Comparison of ENCODE assay signal across 13 mouse cellular contexts in genomic region chr3:79808530-79809179, GRCm38 (mm10). TPM values are rescaled to one million over a fixed set of nuclear protein-coding genes. Genes with fewer than 3 reads are reported as not detected.
DNase-seq lines count a peak whose midpoint lies in the region; ATAC-seq and TF ChIP-seq lines count a peak whose summit lies in the region.
"Had no signal": no experiment of that assay in that cellular context is flagged by ENCODE, and none has a peak within 500 bp of the region (broad histone marks: within the 10 kb centered on the region; RNA-seq: fewer than 3 reads in every experiment).

No protein-coding gene starts in this region.

- H3K4me3 ChIP-seq in bone marrow macrophage, adult 2 months (ENCODE audit: insufficient read depth, low read length) = peak overlapping the region; percentile 29
- H3K4me3 ChIP-seq in hindbrain, embryonic 15.5 days = no peak overlapping the region
- H3K4me3 ChIP-seq in heart, embryonic 11.5 days (ENCODE audit: low read depth, low read length) = no peak overlapping the region
- H3K4me3 ChIP-seq: embryonic facial prominence, embryonic 12.5 days; gastrocnemius, adult 2 months; lung, embryonic 15.5 days had no signal

- no peaks in the 10 kb centered on the region for H3K9me3 ChIP-seq in hindbrain, embryonic 15.5 days
- H3K9me3 ChIP-seq in heart, embryonic 11.5 days (replicated peaks; ENCODE audit: control insufficient read depth, low read length) = no peaks in the 10 kb centered on the region
- H3K9me3 ChIP-seq: embryonic facial prominence, embryonic 12.5 days; G1E; lung, embryonic 15.5 days had no signal

- intact Hi-C loops in heart, postnatal 36 days (cut with DNase I) = loop anchor here (1.0 to 10.0 kb wide), 4 partner anchors 64 to 852 kb away; no protein-coding TSS in a partner anchor

- no peak for TF ChIP-seq POLR2A in bone marrow macrophage, adult 2 months (IDR thresholded peaks at IDR 0.05; ENCODE audit: borderline replicate concordance, low read depth, low read length)

- H3K9ac ChIP-seq in hindbrain, embryonic 15.5 days = no peak overlapping the region
- no peak overlapping the region for H3K9ac ChIP-seq in heart, embryonic 11.5 days (ENCODE audit: low read depth, low read length)
- H3K9ac ChIP-seq: embryonic facial prominence, embryonic 12.5 days; lung, embryonic 15.5 days had no signal

- 0 out of 2 replicates have a peak, but pooled peaks cover 3% of the 10 kb centered on the region for H3K27me3 ChIP-seq in hindbrain, embryonic 15.5 days
- no peaks in the 10 kb centered on the region for H3K27me3 ChIP-seq in heart, embryonic 11.5 days (ENCODE audit: control insufficient read depth, insufficient read depth, low read length)
- H3K27me3 ChIP-seq: embryonic facial prominence, embryonic 12.5 days; lung, embryonic 15.5 days had no signal

- TF ChIP-seq CTCF in bone marrow macrophage, adult 2 months (IDR thresholded peaks at IDR 0.05; ENCODE audit: low read depth, low read length) = no peak

- 72% methylated on average over 9 of the region's 9 CpGs for WGBS in hindbrain, embryonic 15.5 days
- 67% methylated on average over 9 of the region's 9 CpGs for WGBS in heart, embryonic 11.5 days (ENCODE audit: insufficient replicate concordance)

- ATAC-seq in hindbrain, embryonic 15.5 days (ENCODE audit: low FRiP score, low read depth) = peak; percentile 63
- no peak for ATAC-seq in CD4-positive, CD25-positive, alpha-beta regulatory T cell, adult 4 months
- ATAC-seq in heart, embryonic 11.5 days (replicated peaks; ENCODE audit: insufficient number of reproducible peaks, low FRiP score, low TSS enrichment) = no peak

- peak; percentile 12 for DNase-seq in testis, postnatal 14 days (ENCODE audit: low spot score)
- no peak for DNase-seq in testis, postnatal 10 days (ENCODE audit: low spot score)
- DNase-seq in heart, postnatal 36 days = no peak
- DNase-seq: cerebellum, adult 9-11 months had no signal

- H3K4me1 ChIP-seq in bone marrow macrophage, adult 2 months (ENCODE audit: control insufficient read depth, insufficient read depth, low read length) = peaks cover 10% of the 10 kb centered on the region
- no peaks in the 10 kb centered on the region for H3K4me1 ChIP-seq in hindbrain, embryonic 15.5 days (replicated peaks)
- no peaks in the 10 kb centered on the region for H3K4me1 ChIP-seq in heart, embryonic 11.5 days (ENCODE audit: control insufficient read depth, insufficient read depth, low read length)
- H3K4me1 ChIP-seq: embryonic facial prominence, embryonic 12.5 days; lung, embryonic 15.5 days had no signal

- H3K36me3 ChIP-seq in hindbrain, embryonic 15.5 days = no peaks in the 10 kb centered on the region
- H3K36me3 ChIP-seq in heart, embryonic 11.5 days (ENCODE audit: control insufficient read depth, insufficient read depth, low read length) = no peaks in the 10 kb centered on the region
- H3K36me3 ChIP-seq: embryonic facial prominence, embryonic 12.5 days; lung, embryonic 15.5 days had no signal

- no peak overlapping the region for H3K27ac ChIP-seq in bone marrow macrophage, adult 2 months (ENCODE audit: insufficient read depth, low read depth, low read length)
- no peak overlapping the region for H3K27ac ChIP-seq in hindbrain, embryonic 15.5 days (replicated peaks)
- H3K27ac ChIP-seq in heart, embryonic 11.5 days (ENCODE audit: low read depth, low read length) = no peak overlapping the region
- H3K27ac ChIP-seq: embryonic facial prominence, embryonic 12.5 days; gastrocnemius, adult 2 months; lung, embryonic 15.5 days had no signal

- H3K4me2 ChIP-seq in hindbrain, embryonic 15.5 days = no peak overlapping the region
- no peak overlapping the region for H3K4me2 ChIP-seq in heart, embryonic 11.5 days
- H3K4me2 ChIP-seq: embryonic facial prominence, embryonic 12.5 days; lung, embryonic 15.5 days had no signal

RNA-seq across cellular contexts. Expression of gene Tmem144, which starts 43.9 kb away (rescaled TPM):
- 7.0 and 7.3 TPM in 2 replicates for polyA plus RNA-seq in bone marrow macrophage, adult 2 months (2012; ENCODE audit: insufficient read depth, insufficient read length, missing spikeins)
- 1.2 and 1.5 TPM in 2 replicates for polyA plus RNA-seq in hindbrain, embryonic 15.5 days (2015; fragmentation: Nextera tagmentation; extraction: Ambion mirVana)
- total RNA-seq in heart, postnatal 36 days (2021) = 10 to 100 TPM; 12.2 to 13.4 TPM
- not detected for polyA plus RNA-seq in CD4-positive, CD25-positive, alpha-beta regulatory T cell, adult 4 months (2017; shearing (Covaris generic))
- polyA plus RNA-seq in heart, embryonic 11.5 days (2014; fragmentation: Nextera tagmentation; extraction: Ambion mirVana) = 11.7 and 12.8 TPM in 2 replicates
- total RNA-seq: monocyte, adult 5-6 weeks had no signal
